Mouse (Mus musculus) R1 (cell line): ENCODE measurements around the gene Adamts9.

Experiments
- DNase-seq: peaks from one replicate; pipeline ENCODE4 v3.0.0-alpha.2; 2018; ENCODE audit warnings: low read depth, low spot score

Gene Adamts9

DNA sequence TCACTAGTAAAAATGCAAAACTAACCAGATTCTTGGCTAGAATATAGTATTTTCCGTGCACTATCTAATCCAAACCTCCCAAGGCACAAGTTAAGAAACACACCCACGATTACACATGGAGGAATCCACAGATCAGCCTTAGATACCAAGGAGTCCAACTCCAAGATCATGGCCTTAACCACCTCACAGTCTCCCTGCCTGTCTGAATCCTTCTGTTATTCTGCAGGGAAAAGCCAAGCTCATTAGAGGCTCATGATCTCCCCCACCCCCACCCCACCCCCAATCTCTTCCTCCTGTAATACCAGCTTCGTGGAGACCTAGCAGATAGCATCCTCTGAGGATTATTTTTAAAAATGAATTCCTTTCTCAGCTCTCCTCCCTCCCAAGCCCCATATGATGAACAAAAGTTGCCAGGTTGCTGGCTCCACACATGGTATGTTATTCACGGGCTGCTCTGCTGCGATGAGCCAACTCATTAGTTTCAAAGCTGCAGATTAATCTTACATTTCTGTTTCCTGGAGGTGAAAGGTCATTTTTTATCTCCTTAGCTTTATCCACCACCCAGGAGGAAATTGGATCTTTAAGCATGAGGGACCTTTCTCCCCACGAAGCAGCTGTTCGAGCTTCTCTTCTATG lies 215.8 kb downstream of the Adamts9 start:
- no peak for DNase-seq

DNA sequence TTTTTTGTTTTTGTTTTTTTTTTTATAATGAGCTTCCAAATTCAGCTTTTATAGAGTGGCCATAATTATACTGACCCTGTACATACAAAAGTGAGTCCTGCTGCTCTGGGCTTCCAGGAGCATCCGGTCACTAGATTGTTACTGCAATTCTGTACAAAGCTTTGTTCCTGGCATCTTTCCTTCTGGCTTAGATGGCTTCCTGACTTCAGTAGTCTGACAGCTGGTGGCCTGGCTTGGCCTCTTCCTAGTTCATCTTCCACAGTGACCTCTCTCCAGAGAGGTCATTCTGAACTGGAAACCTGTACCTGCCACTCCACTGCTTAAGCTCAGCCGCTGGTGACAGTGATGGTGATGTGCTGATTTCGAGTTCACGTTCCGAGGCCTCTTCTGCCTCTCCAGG lies 217.2 kb downstream of the Adamts9 start:
- no peak for DNase-seq

DNA sequence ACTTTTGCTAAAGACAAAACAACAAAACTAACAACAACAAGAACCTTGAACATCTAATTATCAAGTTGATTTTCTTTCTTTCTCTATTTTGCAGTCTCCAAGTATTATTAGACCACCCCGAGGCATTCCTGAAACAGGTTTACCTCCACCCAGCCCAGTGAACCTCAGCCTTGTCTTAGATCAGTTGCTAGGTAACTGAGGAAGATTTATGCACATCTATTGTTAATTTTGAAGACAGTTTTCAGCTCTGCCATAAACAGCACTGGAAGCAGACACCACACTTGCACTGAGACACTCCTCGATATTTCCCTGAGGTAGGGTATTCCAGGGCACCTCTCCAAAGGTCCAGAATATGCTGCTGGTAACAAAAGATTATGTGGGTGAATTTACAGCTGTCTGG lies 218.9 kb downstream of the Adamts9 start:
- peak; percentile 20 for DNase-seq
